Mouse (Mus musculus): ENCODE measurements around the gene Rhof.

DNA sequence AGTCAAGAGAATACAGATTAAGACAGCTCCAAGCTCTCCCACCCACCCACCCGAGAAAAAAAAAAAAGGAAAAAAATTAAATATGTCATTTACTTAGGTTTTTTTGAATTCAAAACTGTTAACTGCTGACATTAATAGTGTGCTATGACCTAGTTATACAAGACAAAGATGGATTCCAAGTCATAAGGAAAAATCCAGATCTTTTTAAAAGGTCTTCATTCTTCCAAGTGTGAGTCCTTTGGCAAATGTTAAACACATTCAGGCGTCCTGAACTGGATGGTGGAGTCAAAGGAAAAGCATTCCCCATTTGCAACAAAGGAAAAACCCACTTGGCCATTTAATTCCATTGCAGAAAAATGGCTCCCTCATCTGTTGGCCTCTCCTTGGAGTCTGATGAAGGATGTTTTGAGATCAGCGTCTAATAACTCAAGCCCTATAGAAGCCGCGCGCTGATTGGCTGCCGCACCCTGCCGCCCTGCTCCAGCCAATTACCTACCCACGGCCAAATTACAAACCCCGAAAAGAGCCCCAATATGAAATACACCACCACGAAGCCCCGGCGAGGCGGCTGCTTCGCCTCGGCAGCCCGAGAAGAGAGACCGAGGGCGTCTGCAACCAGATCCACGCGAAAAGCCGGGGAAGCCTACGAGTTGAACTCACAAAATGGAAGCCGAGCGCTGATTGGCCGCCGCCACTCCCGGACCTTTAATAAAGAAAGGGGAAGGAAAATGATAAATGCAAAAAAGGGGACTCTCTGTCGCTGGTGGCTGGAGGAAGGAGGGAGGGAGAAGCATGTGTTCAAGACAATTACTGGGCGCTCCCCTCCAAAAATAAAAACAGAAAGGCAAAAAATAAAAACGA lies 8.4 kb upstream of the Rhof start:
- TF ChIP-seq GATA1 (IDR thresholded peaks at IDR 0.05; ENCODE audit: borderline replicate concordance, low read length) (no peak), CTCF (IDR thresholded peaks at IDR 0.05; ENCODE audit: low read depth, low read length) (no peak), TAL1 (conservative IDR thresholded peaks at IDR 0.05; ENCODE audit: low read depth, low read length) (no peak)

All from G1E (cell line).